Mouse (Mus musculus) MEL (cell line): ENCODE results near the gene Tmem165. TPM values are rescaled to one million over a fixed set of nuclear protein-coding genes. Genes with fewer than 3 reads are reported as not detected.

Source experiments
- DNase-seq: peaks from one replicate; pipeline ENCODE4 v3.0.0; 2011; ENCODE audit warnings: low read depth, low spot score
- H3K27ac ChIP-seq: 2 replicates; pipeline ENCODE4 v1.5.1; 2012; ENCODE audit warnings: low read depth, mild to moderate bottlenecking, control low read depth, low read length, moderate library complexity; ENCODE audit not compliant: control insufficient read depth
- H3K27me3 ChIP-seq, 2 experiments: fragments of 150-350 bp in 1 of 2; sonication (generic) in 1 of 2; 2 replicates each; pipeline ENCODE4 v1.6.1; 2012; ENCODE audit warnings: low read length in 2 of 2, mild to moderate bottlenecking in 2 of 2, improper control_type of control experiment in 1 of 2, moderate library complexity in 1 of 2; ENCODE audit not compliant: insufficient read depth in 2 of 2, control insufficient read depth in 1 of 2
- H3K36me3 ChIP-seq, 2 experiments: 2 replicates each; pipeline ENCODE4 v1.6.1; 2012 to 2014; ENCODE audit warnings: low read length in 2 of 2, improper control_type of control experiment in 1 of 2, inconsistent platforms in 1 of 2, mild to moderate bottlenecking in 1 of 2; ENCODE audit not compliant: insufficient read depth in 2 of 2, control insufficient read depth in 1 of 2
- H3K4me1 ChIP-seq, 2 experiments: fragments of 150-350 bp in 1 of 2; sonication (generic) in 1 of 2; 2 replicates each; pipeline ENCODE4 v1.6.1; 2012; ENCODE audit warnings: low read length in 2 of 2, improper control_type of control experiment in 1 of 2, mild to moderate bottlenecking in 1 of 2; ENCODE audit not compliant: insufficient read depth in 2 of 2, control insufficient read depth in 1 of 2
- H3K4me3 ChIP-seq, 2 experiments: fragments of 150-350 bp in 1 of 2; sonication (generic) in 1 of 2; 2 replicates each; pipeline ENCODE4 v1.5.1; 2012; ENCODE audit warnings: low read depth in 2 of 2, low read length in 2 of 2, mild to moderate bottlenecking in 2 of 2, moderate library complexity in 2 of 2, control low read depth in 1 of 2, improper control_type of control experiment in 1 of 2; ENCODE audit not compliant: control insufficient read depth in 1 of 2, insufficient read depth in 1 of 2
- H3K79me2 ChIP-seq: 2 replicates; pipeline ENCODE4 v1.6.1; 2012; ENCODE audit warnings: mild to moderate bottlenecking, low read length, moderate library complexity; ENCODE audit not compliant: control insufficient read depth, poor library complexity, insufficient read depth
- H3K9ac ChIP-seq: 2 replicates; pipeline ENCODE4 v1.6.1; 2012; ENCODE audit warnings: low read depth, mild to moderate bottlenecking, control low read depth, low read length, moderate library complexity; ENCODE audit not compliant: control insufficient read depth, poor library complexity, severe bottlenecking
- H3K9me3 ChIP-seq: fragments of 150-350 bp; sonication (generic); replicated peaks from 2 replicates; pipeline ENCODE4 v1.6.1; 2012; ENCODE audit warnings: mild to moderate bottlenecking, low read length, improper control_type of control experiment, moderate library complexity; ENCODE audit not compliant: insufficient read depth
- BHLHE40 ChIP-seq: IDR thresholded peaks from 2 replicates; pipeline ENCODE4 v1.6.1; 2012; ENCODE audit warnings: low read depth, mild to moderate bottlenecking, inconsistent platforms, low read length, improper control_type of control experiment, borderline replicate concordance
- CHD2 ChIP-seq: IDR thresholded peaks from 2 replicates; pipeline ENCODE4 v1.6.1; 2011; ENCODE audit warnings: low read length, improper control_type of control experiment
- ELF1 ChIP-seq: IDR thresholded peaks from 2 replicates; pipeline ENCODE4 v1.6.1; 2014; ENCODE audit warnings: low read depth, mild to moderate bottlenecking, inconsistent platforms, low read length, improper control_type of control experiment, moderate library complexity
- EP300 ChIP-seq, 2 experiments: IDR thresholded peaks; 2 replicates each; pipeline ENCODE4 v1.6.1; 2011; ENCODE audit warnings: improper control_type of control experiment in 2 of 2, low read length in 2 of 2, low read depth in 1 of 2, mild to moderate bottlenecking in 1 of 2
- ETS1 ChIP-seq: IDR thresholded peaks from 2 replicates; pipeline ENCODE4 v1.6.1; 2012; ENCODE audit warnings: low read depth, mild to moderate bottlenecking, inconsistent platforms, low read length, improper control_type of control experiment, moderate library complexity
- GATA1 ChIP-seq: IDR thresholded peaks from 2 replicates; pipeline ENCODE4 v1.6.1; 2011; ENCODE audit warnings: low read depth, low read length, improper control_type of control experiment
- KAT2A ChIP-seq: conservative IDR thresholded peaks from 2 replicates; pipeline ENCODE4 v1.6.1; 2012; ENCODE audit warnings: low read depth, low read length, improper control_type of control experiment, inconsistent platforms
- MAX ChIP-seq: IDR thresholded peaks from 2 replicates; pipeline ENCODE4 v1.6.1; 2011; ENCODE audit warnings: low read length, improper control_type of control experiment
- MAZ ChIP-seq: IDR thresholded peaks from 2 replicates; pipeline ENCODE4 v1.6.1; 2012; ENCODE audit warnings: low read depth, mild to moderate bottlenecking, inconsistent platforms, low read length, improper control_type of control experiment
- MEF2A ChIP-seq: IDR thresholded peaks from 2 replicates; pipeline ENCODE4 v1.6.1; 2014; ENCODE audit warnings: low read depth, mild to moderate bottlenecking, inconsistent platforms, low read length, improper control_type of control experiment; ENCODE audit not compliant: poor library complexity, insufficient replicate concordance, severe bottlenecking; ENCODE audit errors: extremely low read depth
- MYB ChIP-seq: IDR thresholded peaks from 2 replicates; pipeline ENCODE4 v1.6.1; 2011; ENCODE audit warnings: mild to moderate bottlenecking, low read depth, low read length, improper control_type of control experiment
- MYC ChIP-seq: IDR thresholded peaks from 2 replicates; pipeline ENCODE4 v1.6.1; 2011; ENCODE audit warnings: low read depth, mild to moderate bottlenecking, low read length, improper control_type of control experiment, moderate library complexity
- NRF1 ChIP-seq: IDR thresholded peaks from 2 replicates; pipeline ENCODE4 v1.6.1; 2014; ENCODE audit warnings: low read depth, mild to moderate bottlenecking, inconsistent platforms, low read length, improper control_type of control experiment, moderate library complexity; ENCODE audit not compliant: poor library complexity, insufficient read depth, severe bottlenecking
- POLR2A ChIP-seq, 2 experiments: IDR thresholded peaks; 2 replicates each; pipeline ENCODE4 v1.6.1; 2011 to 2012; ENCODE audit warnings: low read length in 2 of 2, mild to moderate bottlenecking in 2 of 2, control low read depth in 1 of 2, improper control_type of control experiment in 1 of 2, low read depth in 1 of 2, moderate library complexity in 1 of 2; ENCODE audit not compliant: control insufficient read depth in 1 of 2, insufficient read depth in 1 of 2, poor library complexity in 1 of 2
- POLR2AphosphoS5 ChIP-seq: IDR thresholded peaks from 2 replicates; pipeline ENCODE4 v1.6.1; 2012; ENCODE audit warnings: low read depth, borderline replicate concordance, mild to moderate bottlenecking, inconsistent platforms, low read length, moderate library complexity, mixed read lengths
- RCOR1 ChIP-seq: IDR thresholded peaks from 2 replicates; pipeline ENCODE4 v1.6.1; 2012; ENCODE audit warnings: low read depth, mild to moderate bottlenecking, inconsistent platforms, low read length, improper control_type of control experiment
- SIN3A ChIP-seq: IDR thresholded peaks from 2 replicates; pipeline ENCODE4 v1.6.1; 2012; ENCODE audit warnings: low read length, improper control_type of control experiment, inconsistent platforms
- SMC3 ChIP-seq: IDR thresholded peaks from 2 replicates; pipeline ENCODE4 v1.6.1; 2011; ENCODE audit warnings: low read depth, low read length, improper control_type of control experiment
- TBP ChIP-seq: IDR thresholded peaks from 2 replicates; pipeline ENCODE4 v1.8.0; 2011; ENCODE audit warnings: low read depth, low read length, improper control_type of control experiment
- TCF12 ChIP-seq: IDR thresholded peaks from 2 replicates; pipeline ENCODE4 v1.6.1; 2014; ENCODE audit warnings: low read depth, mild to moderate bottlenecking, inconsistent platforms, low read length, improper control_type of control experiment, moderate library complexity
- USF1 ChIP-seq: IDR thresholded peaks from 2 replicates; pipeline ENCODE4 v1.6.1; 2014; ENCODE audit warnings: low read depth, mild to moderate bottlenecking, inconsistent platforms, low read length, improper control_type of control experiment, moderate library complexity
- USF2 ChIP-seq, 2 experiments: IDR thresholded peaks; 2 replicates each; pipeline ENCODE4 v1.6.1; 2011 to 2012; ENCODE audit warnings: improper control_type of control experiment in 2 of 2, low read length in 2 of 2, borderline replicate concordance in 1 of 2, inconsistent platforms in 1 of 2, low read depth in 1 of 2, mild to moderate bottlenecking in 1 of 2; ENCODE audit not compliant: insufficient read depth in 1 of 2
- ZKSCAN1 ChIP-seq: IDR thresholded peaks from 2 replicates; pipeline ENCODE4 v1.6.1; 2012; ENCODE audit warnings: low read depth, mild to moderate bottlenecking, inconsistent platforms, low read length, improper control_type of control experiment, moderate library complexity
- ZNF384 ChIP-seq: IDR thresholded peaks from 2 replicates; pipeline ENCODE4 v1.6.1; 2012; ENCODE audit warnings: low read depth, mild to moderate bottlenecking, inconsistent platforms, low read length, improper control_type of control experiment
- polyA plus RNA-seq, 2 experiments: library from polyadenylated mRNA; stranded (reverse) in 1 of 2; unstranded in 1 of 2; fragments of >175 nt in 1 of 2; fragments of >200 nt in 1 of 2; gene quantifications; 2 replicates each; pipeline versions ENCODE4 v1.2.1 to v1.2.4; 2012; ENCODE audit warnings: low replicate concordance in 2 of 2, low read depth in 1 of 2; ENCODE audit not compliant: insufficient read length in 2 of 2, insufficient read depth in 1 of 2, missing spikeins in 1 of 2
- total RNA-seq: library from RNA; depleted of rRNA; stranded (reverse); fragments of 300-350 nt; gene quantifications from 2 replicates; pipeline ENCODE4 v1.2.3, GENCODE M21; 2012

Tmem165 gene
- total and polyA plus RNA-seq, 3 experiments = 66.5 to 154 (median 73.0) TPM

DNA sequence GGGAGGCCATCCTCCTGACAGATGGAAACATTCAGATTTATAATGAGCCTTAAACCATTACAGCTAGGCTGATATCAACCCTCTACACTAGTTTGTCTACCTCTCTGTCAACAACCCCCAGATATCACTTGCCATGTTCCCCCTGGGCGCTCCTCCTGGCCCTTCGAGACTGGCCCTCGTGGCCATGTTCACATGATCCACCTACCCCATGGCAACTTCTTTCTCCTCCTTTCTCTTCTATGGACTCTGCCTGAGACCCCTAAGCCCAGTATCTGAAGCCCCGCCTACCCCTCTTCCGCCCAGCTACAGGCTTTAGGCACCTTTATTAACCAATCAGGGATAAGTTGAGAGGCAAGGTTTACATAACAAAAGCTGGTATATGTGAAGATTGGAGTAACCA is 3.9 kb upstream of the Tmem165 start:
- peaks cover 0 to 5% of the 10 kb centered on the region in 2 experiments; a peak in 2 of 4 replicates for H3K4me1 ChIP-seq
- peaks cover 0 to 7% of the 10 kb centered on the region in 2 experiments; a peak in 2 of 4 replicates for H3K36me3 ChIP-seq
- no peak overlapping the region for H3K27ac ChIP-seq
- peaks cover 2 to 5% of the 10 kb centered on the region in 2 experiments; a peak in 3 of 4 replicates for H3K27me3 ChIP-seq
- no peak for DNase-seq
- H3K9me3 ChIP-seq = no peaks in the 10 kb centered on the region
- no peak overlapping the region for H3K9ac ChIP-seq
- H3K79me2 ChIP-seq = peaks cover 10% of the 10 kb centered on the region
- TF ChIP-seq POLR2A (IDR thresholded peaks at IDR 0.05; ENCODE audit: control insufficient read depth in 1 of 2, insufficient read depth in 1 of 2, low read depth in 1 of 2, low read length in 2 of 2, poor library complexity in 1 of 2) = no peak
- TF ChIP-seq CHD2 = no peak
- no peak overlapping the region for H3K4me3 ChIP-seq

DNA sequence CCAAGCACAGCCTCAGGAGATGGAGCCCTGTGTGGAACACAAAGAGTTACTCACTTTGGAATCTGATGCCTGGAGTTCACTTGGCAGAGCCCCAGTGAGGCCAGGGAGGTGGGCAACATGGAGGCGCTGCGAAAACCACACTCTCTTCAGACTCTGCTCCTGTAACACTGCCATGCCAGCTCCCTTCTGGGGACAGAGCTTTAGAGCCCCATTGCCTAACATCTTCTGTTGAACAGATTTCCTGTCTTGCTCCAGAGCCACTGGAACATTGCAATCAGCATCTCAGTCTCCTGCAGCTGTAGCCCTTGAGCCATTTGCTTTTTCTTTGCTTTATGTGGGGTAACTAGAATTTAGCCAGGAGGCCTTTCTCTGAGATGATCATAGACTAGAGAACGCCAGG is 1.4 kb upstream of the Tmem165 start:
- H3K4me1 ChIP-seq = peaks cover 9 to 21% of the 10 kb centered on the region in 2 experiments
- H3K4me3 ChIP-seq = no peak overlapping the region
- no peak for DNase-seq
- H3K27me3 ChIP-seq = no peaks in the 10 kb centered on the region
- TF ChIP-seq MEF2A (no peak), MAX (no peak), SMC3 (no peak), ETS1 (no peak), GATA1 (no peak)
- peaks cover 27% of the 10 kb centered on the region for H3K79me2 ChIP-seq
- no peaks in the 10 kb centered on the region for H3K9me3 ChIP-seq
- no peak overlapping the region for H3K9ac ChIP-seq
- peaks cover 0 to 28% of the 10 kb centered on the region in 2 experiments; a peak in 3 of 4 replicates for H3K36me3 ChIP-seq
- no peak overlapping the region for H3K27ac ChIP-seq

GRCm38 (mm10) chr5:76183043-76183749 is 484 bp upstream of the Tmem165 start:
- no peak overlapping the region for H3K27ac ChIP-seq

More at GRCm38 (mm10) chr5:76183043-76183749, 484 bp upstream of the Tmem165 start:
- H3K9ac ChIP-seq = peak overlapping the region; percentile 57
- TF ChIP-seq MYB (no peak), NRF1 (peak; percentile 48; the same call in 1 of the 2 replicates), EP300 (IDR thresholded peaks at IDR 0.05; ENCODE audit: low read depth in 1 of 2, low read length in 2 of 2) (peak in 1 of 2 experiments; percentile 26; a peak in 1 of 4 replicates), POLR2AphosphoS5 (no peak), BHLHE40 (no peak), TCF12 (no peak), USF1 (0 out of 2 replicates have a peak, but pooled peaks have one; percentile 11), ZKSCAN1 (no peak), USF2 (IDR thresholded peaks at IDR 0.05; ENCODE audit: borderline replicate concordance in 1 of 2, insufficient read depth in 1 of 2, low read depth in 1 of 2, low read length in 2 of 2) (no peak), ELF1 (no peak; the same call in 1 of the 2 replicates), RCOR1 (0 out of 2 replicates have a peak, but pooled peaks have one; percentile 16), SIN3A (no peak; the same call in 1 of the 2 replicates), ETS1 (no peak), MAX (peak; percentile 72), ZNF384 (peak; percentile 91), KAT2A (no peak), MYC (peak; percentile 63; the same call in 1 of the 2 replicates), TBP (no peak), MAZ (no peak)
- TF ChIP-seq, all 39 proteins: peak for 7
- peaks cover 10 to 23% of the 10 kb centered on the region in 2 experiments for H3K4me1 ChIP-seq
- peak; percentile 62 for DNase-seq
- H3K9me3 ChIP-seq = no peaks in the 10 kb centered on the region
- H3K27me3 ChIP-seq = no peaks in the 10 kb centered on the region
- peak overlapping the region; percentile 77 to 88 for H3K4me3 ChIP-seq
- peaks cover 0 to 30% of the 10 kb centered on the region in 2 experiments; a peak in 3 of 4 replicates for H3K36me3 ChIP-seq
- peaks cover 33% of the 10 kb centered on the region for H3K79me2 ChIP-seq
